Mouse (Mus musculus): ENCODE measurements around the gene Tmem14c.
"Not testable (repeated sequence)": the region's sequence is repeated elsewhere in the genome, so short reads cannot be mapped to it uniquely, and the experiment has no call there.

Tmem14c gene

DNA sequence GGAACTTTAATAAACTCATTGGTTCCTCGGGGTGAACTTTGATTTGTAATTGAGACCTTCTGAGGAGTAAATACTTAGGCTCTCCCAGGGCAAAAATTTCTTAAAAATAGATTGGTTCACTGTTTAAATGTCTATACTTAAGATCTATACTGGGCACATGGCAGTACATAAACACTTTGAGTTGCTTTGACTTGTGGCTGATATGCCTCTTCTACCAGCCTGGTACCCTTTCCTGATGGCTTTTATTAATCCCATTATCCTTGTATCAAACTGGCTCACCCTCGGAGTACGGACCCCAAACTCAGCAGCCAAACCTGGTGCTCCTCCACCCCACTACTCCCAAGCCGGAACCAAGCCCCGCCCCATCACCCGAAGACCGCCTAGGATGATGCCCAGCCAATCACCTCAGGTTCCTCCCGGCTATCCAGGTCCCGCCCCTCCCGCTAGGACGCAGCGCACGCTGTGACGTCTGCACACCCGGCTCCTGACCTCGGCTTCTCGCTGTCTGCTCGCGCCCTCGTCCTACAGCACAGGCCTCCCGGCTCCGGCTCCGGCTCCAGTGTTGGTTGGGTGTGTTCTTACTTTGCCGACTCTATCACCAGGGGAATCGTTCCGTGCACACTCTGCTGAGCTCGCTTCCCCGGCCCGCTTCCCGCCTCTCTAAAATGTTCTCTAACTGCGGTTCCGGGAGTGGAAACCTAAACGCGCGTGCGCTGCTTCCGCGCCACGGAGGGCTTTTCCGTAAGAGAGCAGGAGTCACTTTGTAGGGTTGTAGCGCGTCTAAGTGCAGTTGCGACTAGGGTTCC, at the start of gene Tmem14c:
Tmem14c (plus strand) TSS at position 464 of the 806 bp plus-strand sequence.
- peak; percentile 68 for DNase-seq (ENCODE audit: extremely low spot score, low read depth, low spot score)

DNA sequence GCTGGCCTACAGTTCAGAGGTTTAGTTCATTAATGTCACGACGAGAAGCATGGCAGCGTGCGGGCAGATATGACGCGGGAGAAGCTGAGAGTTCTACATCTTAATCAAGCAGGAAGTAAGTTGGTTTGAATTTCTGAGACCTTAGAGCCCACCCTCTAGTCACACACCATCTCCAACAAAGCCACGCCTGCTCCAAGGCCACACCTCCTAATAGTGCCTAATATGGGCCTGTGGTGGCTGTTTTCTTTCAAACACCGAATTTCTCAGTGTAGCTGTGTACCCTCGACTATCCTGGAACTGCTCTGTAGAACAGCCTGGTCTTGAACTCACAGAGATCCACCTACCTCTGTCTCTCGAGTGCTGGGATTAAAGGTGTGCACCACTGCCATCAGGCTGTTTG, 48.5 kb upstream of the Tmem14c start:
- no peak for DNase-seq (ENCODE audit: extremely low spot score, low read depth, low spot score)

DNA sequence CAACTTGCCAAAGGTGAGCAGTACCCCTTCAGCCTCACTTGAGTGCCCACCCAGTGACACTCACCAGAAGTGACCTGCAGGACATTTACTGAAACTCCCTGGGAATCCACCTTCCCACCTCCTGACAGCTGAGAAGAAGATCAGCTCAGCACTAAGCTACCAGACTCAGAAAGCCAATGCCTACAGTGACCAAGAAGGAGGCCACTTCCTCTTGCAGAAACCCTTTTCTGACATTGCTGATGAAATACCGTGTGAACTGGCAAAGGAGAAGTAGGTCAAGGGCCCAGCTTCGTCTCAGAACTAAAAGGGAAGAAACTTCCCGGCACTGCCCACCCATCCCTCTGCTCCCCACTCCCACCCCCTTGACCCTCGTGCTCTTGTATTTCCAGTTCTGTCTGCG, 47.5 kb upstream of the Tmem14c start:
- no peak for DNase-seq (ENCODE audit: extremely low spot score, low read depth, low spot score)

DNA sequence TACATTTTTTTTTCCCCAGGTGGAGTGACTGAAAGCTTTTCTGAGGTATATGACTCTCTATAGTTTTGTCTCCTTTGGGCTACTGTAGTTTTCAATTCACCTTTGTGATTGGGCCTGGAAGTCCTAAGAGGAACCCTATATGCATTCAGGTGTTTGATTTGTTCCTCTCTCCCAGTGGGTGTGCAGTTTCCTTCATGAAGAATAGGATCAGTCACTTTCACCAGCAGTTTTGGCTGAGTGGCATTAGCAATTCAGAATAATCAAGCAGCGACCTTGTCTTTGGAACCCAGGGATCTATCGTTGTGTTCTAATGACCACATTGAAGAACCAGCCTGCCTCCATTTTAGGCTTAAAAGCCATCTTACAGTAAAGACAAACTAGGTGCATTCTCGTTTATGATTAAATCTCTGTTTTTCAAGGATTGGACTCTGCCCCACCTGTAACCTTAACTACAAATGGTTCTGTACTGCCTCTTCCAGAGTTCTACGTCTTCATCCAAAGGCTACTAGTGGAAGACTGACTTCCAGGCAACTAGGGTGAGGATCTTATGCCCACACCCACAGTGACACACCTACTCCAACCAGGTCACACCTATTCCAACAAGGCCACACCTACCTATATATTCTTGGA, 46.2 kb upstream of the Tmem14c start:
- no peak for DNase-seq (ENCODE audit: extremely low spot score, low read depth, low spot score)

DNA sequence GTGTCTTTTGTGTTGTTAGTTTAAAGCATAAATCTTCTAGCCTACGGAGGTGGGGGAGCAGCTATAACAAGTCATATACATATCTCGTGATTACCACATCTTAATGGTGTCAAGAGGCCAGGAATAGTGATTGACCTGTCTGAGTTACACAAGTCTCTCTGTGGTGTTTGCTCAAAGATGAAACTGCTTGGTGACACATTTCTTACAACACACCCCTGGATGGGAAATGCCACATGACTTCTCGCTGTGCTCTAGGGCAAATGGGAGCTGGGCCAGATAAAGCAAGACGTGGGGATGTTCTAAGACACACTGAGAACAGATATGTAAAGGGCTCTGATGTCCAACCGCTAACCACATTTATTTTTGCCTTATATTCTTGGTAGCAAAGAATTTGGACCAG, 44.8 kb upstream of the Tmem14c start:
- no peak for DNase-seq (ENCODE audit: extremely low spot score, low read depth, low spot score)

DNA sequence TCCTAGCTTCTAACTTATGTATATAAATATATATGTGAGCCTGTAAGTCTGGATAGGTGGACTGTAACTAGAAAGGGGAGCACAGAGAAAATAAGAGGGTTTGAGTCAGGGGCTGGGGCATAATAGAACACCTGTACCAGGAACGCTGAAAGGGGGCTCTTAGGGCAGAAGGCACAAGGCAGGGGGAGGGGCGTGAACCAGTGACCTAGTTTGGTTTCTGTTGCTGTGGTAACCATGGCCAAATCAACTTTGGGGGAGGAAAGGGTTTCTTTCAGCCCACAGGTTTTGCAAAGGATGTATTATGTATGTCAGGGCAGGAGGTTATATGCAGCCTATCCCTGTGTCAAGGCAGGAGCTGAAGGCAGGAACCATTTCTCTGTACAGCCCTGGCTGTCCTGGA, 44.3 kb upstream of the Tmem14c start:
- no peak for DNase-seq (ENCODE audit: extremely low spot score, low read depth, low spot score)

DNA sequence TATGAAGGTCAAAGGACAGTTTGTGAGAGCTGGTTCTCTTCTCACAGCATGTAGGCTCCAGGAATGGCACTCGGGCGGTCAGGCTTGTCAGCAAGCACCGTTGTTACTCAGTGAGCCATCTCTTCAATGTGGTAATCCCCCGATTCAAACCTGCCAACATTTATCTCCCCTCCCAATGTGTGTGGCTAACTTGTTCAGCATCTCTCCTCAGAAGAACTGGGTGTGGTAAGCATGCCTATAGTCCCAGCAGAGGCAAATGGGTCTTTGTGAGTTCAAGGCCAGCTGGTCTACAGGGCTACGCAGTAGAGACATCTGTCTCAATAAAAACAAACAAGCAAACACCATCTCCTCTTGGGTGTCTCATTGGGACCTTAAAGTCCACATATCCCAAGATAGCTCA, 43.1 kb upstream of the Tmem14c start:
- DNase-seq (ENCODE audit: extremely low spot score, low read depth, low spot score) = no peak

DNA sequence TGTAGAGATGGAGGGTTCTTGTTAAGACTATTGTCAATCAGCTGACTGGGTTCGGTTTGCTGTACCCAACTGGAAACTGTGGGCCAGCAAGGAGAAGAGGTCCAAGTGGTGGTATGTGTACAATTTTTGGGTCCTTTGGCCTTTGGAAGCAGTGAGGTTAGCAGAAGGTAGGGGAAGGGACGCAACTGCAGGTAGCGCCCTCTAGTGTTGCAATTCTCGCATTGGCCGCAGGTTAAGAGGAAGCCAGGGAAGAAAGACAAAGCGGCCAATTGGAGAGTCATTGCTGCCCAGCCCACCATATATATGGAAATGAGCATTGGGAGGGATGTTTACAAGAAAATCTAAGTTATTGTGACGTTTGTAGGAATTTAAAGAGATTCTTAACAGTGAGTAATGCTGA, 38.5 kb upstream of the Tmem14c start:
- peak; percentile 20 for DNase-seq (ENCODE audit: extremely low spot score, low read depth, low spot score)

DNA sequence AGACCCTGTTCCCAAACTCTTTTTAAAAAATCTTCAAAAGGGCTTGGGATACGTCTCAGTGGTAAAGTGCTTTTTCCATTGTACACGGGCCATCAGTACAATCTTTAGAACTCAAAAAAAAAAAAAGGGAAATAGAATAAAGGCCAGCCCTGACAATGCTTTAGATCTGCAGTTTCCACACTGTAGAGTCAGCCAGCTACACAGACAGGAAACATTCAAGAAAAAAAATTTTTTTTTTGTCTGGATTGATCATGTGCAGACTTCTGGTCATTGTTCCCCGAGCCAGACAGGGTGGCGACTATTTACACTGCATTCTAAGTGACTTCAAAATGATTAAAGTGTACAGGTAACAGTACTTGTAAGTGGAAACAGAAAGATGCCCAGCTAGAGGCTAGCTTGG, 37.4 kb upstream of the Tmem14c start:
- DNase-seq (ENCODE audit: extremely low spot score, low read depth, low spot score) = no peak

DNA sequence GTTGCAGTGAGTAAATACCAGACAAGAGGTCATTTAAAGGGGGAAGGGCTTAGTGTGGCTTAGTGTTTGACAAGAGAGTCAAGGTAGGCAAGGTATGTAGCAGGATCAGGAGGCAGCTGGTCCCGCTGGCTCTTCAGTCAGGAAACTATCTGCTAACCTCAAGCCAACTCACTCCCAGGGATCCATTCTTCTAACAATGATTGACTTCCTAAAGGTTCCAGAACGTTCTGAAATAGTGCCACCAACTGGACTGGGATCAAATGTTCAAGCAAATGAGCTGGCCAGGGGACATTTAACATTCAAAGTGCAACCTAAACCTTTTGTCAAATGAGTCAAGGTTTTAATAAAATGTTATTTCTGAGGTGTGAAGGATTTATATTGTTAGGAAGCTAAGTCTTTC, 36.8 kb upstream of the Tmem14c start:
- no peak for DNase-seq (ENCODE audit: extremely low spot score, low read depth, low spot score)

DNA sequence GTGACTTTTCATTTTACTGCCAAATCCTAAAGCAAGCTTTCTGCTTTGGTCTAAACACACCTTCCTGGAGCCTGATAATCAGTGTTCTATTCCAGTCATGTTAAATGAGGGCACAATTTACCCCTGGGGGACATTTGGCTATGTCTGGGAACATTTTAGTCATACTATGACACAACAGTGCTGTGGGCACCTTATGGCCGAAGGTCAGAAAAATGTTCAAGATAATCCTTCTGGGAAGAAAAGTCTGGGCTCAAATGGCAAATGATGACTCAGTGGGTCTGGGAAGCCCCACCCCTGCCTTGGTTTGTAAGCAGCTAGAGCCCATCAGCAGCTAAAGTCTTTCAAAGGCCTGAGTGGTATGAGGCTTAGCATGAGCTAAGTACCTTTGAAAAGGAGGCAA, 33.3 kb upstream of the Tmem14c start:
- no peak for DNase-seq (ENCODE audit: extremely low spot score, low read depth, low spot score)

DNA sequence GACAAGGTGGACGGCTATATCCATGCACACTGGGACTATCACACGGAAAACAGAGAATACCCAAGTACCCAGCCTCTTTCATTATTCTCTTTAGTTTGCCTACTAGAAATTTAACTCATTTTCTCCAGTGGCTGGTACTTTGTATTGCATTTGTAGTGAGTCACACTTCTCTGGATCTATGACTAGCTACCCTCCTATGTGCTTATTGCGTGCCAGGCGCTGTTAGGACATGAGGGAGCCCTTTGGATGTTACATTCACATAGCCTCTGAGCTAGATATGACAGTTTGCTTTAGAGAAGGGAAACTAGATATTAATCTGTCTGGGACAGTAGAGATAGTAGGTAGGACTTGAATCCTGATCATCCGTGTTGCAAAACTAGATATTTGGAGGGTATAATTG, 30.0 kb upstream of the Tmem14c start:
- no peak for DNase-seq (ENCODE audit: extremely low spot score, low read depth, low spot score)

DNA sequence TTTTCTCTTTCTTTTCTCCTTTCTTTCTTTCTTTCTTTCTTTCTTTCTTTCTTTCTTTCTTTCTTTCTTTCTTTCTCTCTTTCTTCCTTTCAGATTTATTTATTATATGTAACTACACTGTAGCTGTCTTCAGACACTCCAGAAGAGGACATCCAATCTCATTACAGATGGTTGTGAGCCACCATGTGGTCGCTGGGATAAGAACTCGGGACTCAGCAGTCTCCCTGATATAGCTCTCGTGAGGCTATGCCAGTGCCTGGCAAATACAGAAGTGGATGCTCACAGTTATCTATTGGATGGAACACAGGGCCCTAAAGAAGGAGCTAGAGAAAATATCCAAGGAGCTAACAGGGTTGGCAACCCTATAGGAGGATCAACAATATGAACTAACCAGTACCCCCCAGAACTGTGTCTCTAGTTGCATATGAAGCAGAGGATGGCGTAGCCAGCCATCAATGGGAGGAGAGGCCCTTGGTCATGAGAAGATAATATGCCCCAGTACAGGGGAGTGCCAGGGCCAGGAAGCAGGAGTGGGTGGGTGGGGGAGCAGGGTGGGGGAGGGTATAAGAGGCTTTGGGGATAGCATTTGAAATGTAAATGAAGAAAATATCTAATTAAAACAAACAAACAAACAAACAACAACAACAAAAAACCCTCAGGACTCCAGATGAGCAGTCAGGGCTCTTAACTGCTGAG, 28.3 kb upstream of the Tmem14c start:
- DNase-seq (ENCODE audit: extremely low spot score, low read depth, low spot score) = not testable (repeated sequence)

DNA sequence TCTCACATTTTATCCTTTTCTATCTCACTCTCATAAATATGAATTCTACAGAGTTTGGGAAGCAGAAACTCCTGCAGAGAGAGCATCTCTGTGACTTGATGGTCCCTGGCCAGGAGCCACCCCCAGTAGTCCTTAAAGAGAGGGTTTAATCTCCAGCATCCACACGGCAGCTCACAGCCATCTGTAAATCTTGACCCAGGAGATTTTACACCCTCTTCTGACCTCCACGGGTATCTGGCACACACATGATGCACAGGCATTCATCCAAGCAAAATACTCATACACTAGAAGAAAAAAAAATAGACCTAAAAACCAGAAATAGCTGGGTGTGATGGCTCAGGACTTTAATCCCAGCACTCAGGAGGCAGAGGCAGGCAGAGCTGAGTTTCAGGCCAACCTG, 27.7 kb upstream of the Tmem14c start:
- DNase-seq (ENCODE audit: extremely low spot score, low read depth, low spot score) = no peak

DNA sequence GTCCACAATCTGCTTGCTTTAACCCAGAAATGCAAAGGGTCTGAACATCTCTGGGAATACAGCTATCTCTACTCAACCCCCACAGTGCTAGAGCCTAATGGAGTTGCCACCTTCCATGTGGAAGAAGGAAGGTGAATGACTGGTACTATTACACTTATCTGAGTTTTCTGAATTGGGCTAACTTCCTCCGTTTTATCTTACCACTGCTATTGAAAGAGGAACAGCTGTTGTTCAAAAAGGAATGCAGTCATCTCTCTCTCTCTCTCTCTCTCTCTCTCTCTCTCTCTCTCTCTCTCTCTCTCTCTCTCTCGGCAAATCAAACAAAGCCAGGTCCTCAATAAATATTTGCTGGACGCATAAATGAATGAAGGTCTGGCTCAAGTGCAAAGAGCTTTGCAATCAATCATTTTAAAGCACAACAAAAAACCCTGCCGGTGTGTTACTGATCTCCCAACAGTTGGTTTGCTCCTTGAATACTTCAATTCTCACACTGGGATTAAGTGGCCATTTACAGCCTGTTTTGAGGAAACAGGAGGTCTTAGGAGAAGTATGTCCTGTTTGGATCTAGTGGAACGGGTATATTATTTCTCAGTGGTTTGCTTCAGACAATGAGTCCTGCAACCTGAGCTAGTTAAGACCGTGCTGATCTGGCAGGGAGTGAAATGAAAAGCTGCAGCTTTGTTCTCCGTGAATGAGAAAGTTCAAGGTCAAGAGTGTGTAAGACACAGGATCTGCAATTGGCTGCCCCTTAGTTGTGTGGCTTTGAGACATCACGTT, 21.4 kb upstream of the Tmem14c start:
- no peak for DNase-seq (ENCODE audit: extremely low spot score, low read depth, low spot score)

DNA sequence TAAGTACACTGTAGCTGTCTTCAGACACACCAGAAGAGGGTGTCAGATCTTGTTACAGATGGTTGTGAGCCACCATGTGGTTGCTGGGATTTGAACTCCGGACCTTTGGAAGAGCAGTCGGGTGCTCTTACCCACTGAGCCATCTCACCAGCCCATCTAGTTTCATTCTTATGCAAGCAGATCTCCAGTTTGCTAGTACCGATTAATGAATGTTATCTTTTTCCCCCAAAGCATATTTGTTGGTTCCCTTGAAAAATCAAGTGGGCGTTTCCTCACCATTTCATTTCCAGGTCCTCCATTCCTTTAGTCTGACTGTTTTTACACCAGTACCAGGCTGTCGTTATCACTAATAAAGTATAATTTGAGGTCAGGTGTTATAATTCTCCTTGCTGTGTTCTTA, 17.6 kb upstream of the Tmem14c start:
- not testable (repeated sequence) for DNase-seq (ENCODE audit: extremely low spot score, low read depth, low spot score)

DNA sequence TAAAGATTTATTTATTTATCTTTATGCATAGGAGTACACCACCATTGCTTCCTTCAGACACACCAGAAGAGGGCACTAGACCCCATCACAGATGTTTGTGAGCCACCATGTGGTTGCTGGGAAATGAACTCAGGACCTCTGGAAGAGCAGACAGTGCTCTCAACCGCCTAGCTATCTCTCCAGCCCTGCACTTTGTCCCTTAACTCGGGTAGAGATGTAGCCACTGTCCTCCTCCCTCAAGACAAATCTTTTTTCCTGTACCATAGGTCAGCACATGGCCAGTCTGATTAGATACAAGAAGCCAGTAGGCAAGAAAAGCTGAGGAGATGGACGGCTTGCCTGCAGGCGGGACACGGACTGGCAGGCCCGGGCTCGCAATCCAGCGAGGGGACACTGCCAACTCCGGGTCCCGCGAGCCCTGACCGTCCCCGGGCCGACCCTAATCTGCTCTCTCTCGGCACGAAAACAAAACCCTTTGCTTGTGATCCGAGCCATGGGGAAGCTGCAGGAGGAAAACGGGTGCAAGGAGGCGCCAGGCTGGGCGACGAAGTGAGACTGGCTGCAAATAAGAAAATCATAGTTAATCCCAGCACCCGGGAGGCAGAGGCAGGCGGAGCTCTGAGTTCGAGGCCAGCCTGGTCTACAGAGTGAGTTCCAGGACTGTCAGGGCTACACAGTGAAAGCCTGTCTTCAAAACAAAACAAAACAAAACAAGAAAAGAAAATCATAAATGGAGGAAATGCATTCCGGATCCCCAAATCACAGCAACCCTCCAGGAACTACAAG, 15.8 kb upstream of the Tmem14c start:
- DNase-seq (ENCODE audit: extremely low spot score, low read depth, low spot score) = no peak

DNA sequence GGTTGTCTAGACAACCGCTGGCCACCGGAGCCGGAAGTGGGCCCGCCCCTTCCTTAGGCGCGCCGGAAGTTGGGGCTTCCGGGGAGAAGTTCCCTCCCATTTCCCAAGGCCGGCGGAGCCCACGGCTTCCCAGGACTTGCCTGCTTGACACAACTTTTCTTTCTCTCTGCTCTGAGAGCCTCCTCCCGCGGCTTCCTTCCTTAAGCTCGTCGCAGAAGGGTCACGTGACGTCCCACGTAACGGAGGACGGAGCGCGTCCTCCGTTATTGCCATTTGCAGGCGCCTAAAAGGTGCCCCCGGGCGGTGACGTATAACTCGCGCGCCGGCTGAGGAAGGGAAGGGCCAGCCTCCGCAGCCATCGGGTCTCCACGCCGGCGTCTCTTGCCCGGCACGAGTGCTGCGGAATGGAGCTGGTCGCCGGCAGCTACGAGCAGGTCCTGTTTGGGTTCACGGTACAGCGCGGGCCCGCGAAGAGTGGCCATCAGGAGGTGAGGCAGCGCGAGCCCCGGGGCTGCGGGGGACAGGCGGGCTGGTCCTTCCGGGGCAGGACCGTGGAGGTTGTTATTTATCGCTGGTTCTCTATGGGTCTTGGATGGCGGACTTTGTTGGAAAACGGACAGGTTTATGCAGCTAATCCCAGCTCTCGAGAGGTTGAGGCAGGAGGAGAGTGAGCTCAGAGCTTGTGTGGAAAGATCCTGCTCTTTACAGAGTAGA, 15.0 kb upstream of the Tmem14c start, which contains the start of gene Pak1ip1:
Pak1ip1 (plus strand) TSS at position 98 of the 714 bp plus-strand sequence.
- DNase-seq (ENCODE audit: extremely low spot score, low read depth, low spot score) = peak; percentile 84

DNA sequence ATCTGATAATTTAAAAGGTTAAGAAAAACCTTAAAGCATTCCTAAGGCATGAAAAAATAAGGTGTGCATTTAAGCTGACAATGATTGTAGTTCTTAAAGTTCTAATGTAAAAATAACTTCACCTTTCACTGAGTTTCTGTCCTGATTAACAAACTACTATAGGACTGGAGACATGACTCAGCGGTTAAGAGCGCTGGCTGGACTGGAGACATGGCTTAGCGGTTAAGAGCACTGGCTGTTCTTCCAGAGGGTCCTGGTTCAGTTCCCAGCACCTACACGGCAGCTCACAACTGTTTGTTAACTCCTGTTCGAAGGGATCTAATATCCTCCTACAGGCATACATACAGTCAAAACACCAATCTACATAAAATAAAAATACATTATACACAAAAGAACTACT, 14.1 kb upstream of the Tmem14c start:
- no peak for DNase-seq (ENCODE audit: extremely low spot score, low read depth, low spot score)

DNA sequence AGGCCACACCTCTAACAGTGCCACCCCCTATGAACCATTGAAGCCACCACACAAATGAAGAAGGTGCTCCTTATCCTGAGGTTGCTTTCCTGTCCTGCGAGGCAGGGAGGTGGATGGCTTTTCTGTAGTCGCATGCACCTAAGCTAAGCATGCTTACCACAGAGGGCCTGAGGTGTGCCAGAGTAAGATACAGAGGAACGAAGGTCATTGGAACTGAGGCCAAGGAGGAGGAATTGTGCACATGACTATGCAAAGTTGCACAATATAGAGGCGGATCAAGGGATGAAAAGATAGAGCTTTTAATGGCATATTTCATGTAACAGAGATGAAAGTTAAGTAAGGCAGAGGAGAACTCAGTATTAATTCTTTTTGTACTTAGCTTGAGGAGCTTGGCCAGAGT, 9.8 kb upstream of the Tmem14c start:
- no peak for DNase-seq (ENCODE audit: extremely low spot score, low read depth, low spot score)

All from hindlimb bud, embryonic 11.5 days (tissue).